8 mouse cellular contexts compared by ENCODE assay signal in genomic region chr5:115327610-115328548, GRCm38 (mm10). TPM values are rescaled to one million over a fixed set of nuclear protein-coding genes. Genes with fewer than 3 reads are reported as not detected.
DNase-seq lines count a peak whose midpoint lies in the region; ATAC-seq lines count a peak whose summit lies in the region.

No protein-coding gene starts in this region.

- H3K4me3 ChIP-seq in forebrain, embryonic 12.5 days (replicated peaks), result peak overlapping the region; percentile 97
- H3K4me3 ChIP-seq in hindbrain, embryonic 16.5 days (ENCODE audit: low read length), result peak overlapping the region; percentile 83
- H3K4me3 ChIP-seq in liver, embryonic 16.5 days (ENCODE audit: low read depth, low read length), result peak overlapping the region; percentile 92
- peak overlapping the region; percentile 94 for H3K4me3 ChIP-seq in neural tube, embryonic 15.5 days (replicated peaks)

- H3K4me1 ChIP-seq in forebrain, embryonic 12.5 days, result peaks cover 26% of the 10 kb centered on the region
- H3K4me1 ChIP-seq in hindbrain, embryonic 16.5 days (ENCODE audit: control insufficient read depth, insufficient read depth, low read depth, low read length), result peaks cover 20% of the 10 kb centered on the region
- peaks cover 45% of the 10 kb centered on the region for H3K4me1 ChIP-seq in liver, embryonic 16.5 days (ENCODE audit: control insufficient read depth, low read depth, low read length)
- peaks cover 38% of the 10 kb centered on the region for H3K4me1 ChIP-seq in neural tube, embryonic 15.5 days

- intact Hi-C loops in left cerebral cortex, postnatal 4 days (cut with DNase I), result loop anchor here (2.0 kb wide), 1 partner anchor 27 kb away; the partner anchor contains the start of gene Dynll1

- peak; percentile 44; the same call in 1 of the 2 replicates for ATAC-seq in forebrain, embryonic 12.5 days (ENCODE audit: low FRiP score)
- ATAC-seq in hindbrain, embryonic 16.5 days, result peak; percentile 37
- no peak for ATAC-seq in liver, embryonic 16.5 days (ENCODE audit: low read depth)
- ATAC-seq in neural tube, embryonic 15.5 days (ENCODE audit: low FRiP score), result peak; percentile 23
- ATAC-seq in monocyte, adult 5-6 weeks (replicated peaks; ENCODE audit: insufficient number of reproducible peaks, low FRiP score, low TSS enrichment, poor library complexity, severe bottlenecking), result no peak

- peak overlapping the region; percentile 89 for H3K27ac ChIP-seq in forebrain, embryonic 12.5 days
- H3K27ac ChIP-seq in hindbrain, embryonic 16.5 days (ENCODE audit: low read depth, low read length), result peak overlapping the region; percentile 88
- H3K27ac ChIP-seq in liver, embryonic 16.5 days (ENCODE audit: low read length), result peak overlapping the region; percentile 92
- H3K27ac ChIP-seq in neural tube, embryonic 15.5 days (replicated peaks), result peak overlapping the region; percentile 93

- H3K27me3 ChIP-seq in forebrain, embryonic 12.5 days, result no peaks in the 10 kb centered on the region
- H3K27me3 ChIP-seq in hindbrain, embryonic 16.5 days (replicated peaks; ENCODE audit: control insufficient read depth, insufficient read depth, low read length), result no peaks in the 10 kb centered on the region
- no peaks in the 10 kb centered on the region for H3K27me3 ChIP-seq in liver, embryonic 16.5 days (ENCODE audit: control insufficient read depth, insufficient read depth, low read depth, low read length)
- no peaks in the 10 kb centered on the region for H3K27me3 ChIP-seq in neural tube, embryonic 15.5 days (replicated peaks)

- no peaks in the 10 kb centered on the region for H3K9me3 ChIP-seq in forebrain, embryonic 12.5 days
- H3K9me3 ChIP-seq in hindbrain, embryonic 16.5 days (ENCODE audit: control insufficient read depth, low read length), result no peaks in the 10 kb centered on the region
- H3K9me3 ChIP-seq in liver, embryonic 16.5 days (replicated peaks; ENCODE audit: control insufficient read depth, low read length), result no peaks in the 10 kb centered on the region
- H3K9me3 ChIP-seq in neural tube, embryonic 15.5 days (replicated peaks), result no peaks in the 10 kb centered on the region

- peaks cover 33% of the 10 kb centered on the region for H3K36me3 ChIP-seq in forebrain, embryonic 12.5 days (replicated peaks)
- peaks cover 17% of the 10 kb centered on the region for H3K36me3 ChIP-seq in hindbrain, embryonic 16.5 days (ENCODE audit: control insufficient read depth, insufficient read depth, low read length)
- peaks cover 28% of the 10 kb centered on the region for H3K36me3 ChIP-seq in liver, embryonic 16.5 days (ENCODE audit: control insufficient read depth, insufficient read depth)
- H3K36me3 ChIP-seq in neural tube, embryonic 15.5 days, result peaks cover 25% of the 10 kb centered on the region

- WGBS in forebrain, embryonic 12.5 days, result under 1% methylated on average over 52 of the region's 55 CpGs
- under 1% methylated on average over 54 of the region's 55 CpGs for WGBS in hindbrain, embryonic 16.5 days
- WGBS in liver, embryonic 16.5 days (ENCODE audit: insufficient replicate concordance), result under 1% methylated on average over 53 of the region's 55 CpGs
- WGBS in neural tube, embryonic 15.5 days, result 1% methylated on average over 44 of the region's 55 CpGs

- peak overlapping the region; percentile 89 for H3K4me2 ChIP-seq in forebrain, embryonic 12.5 days
- H3K4me2 ChIP-seq in hindbrain, embryonic 16.5 days (ENCODE audit: low read length), result peak overlapping the region; percentile 69
- peak overlapping the region; percentile 79 for H3K4me2 ChIP-seq in liver, embryonic 16.5 days (ENCODE audit: low read depth, low read length)
- peak overlapping the region; percentile 87 for H3K4me2 ChIP-seq in neural tube, embryonic 15.5 days

- peak; percentile 39 for DNase-seq in left cerebral cortex, postnatal 4 days
- DNase-seq in left cerebral cortex, adult 18-20 months (ENCODE audit: low spot score in 2 of 2), result no peak
- DNase-seq in brain, adult 2 months (ENCODE audit: low read depth, low spot score), result peak; percentile 20

- H3K9ac ChIP-seq in forebrain, embryonic 12.5 days, result peak overlapping the region; percentile 96
- peak overlapping the region; percentile 87 for H3K9ac ChIP-seq in hindbrain, embryonic 16.5 days (ENCODE audit: low read depth, low read length)
- peak overlapping the region; percentile 97 for H3K9ac ChIP-seq in liver, embryonic 16.5 days (ENCODE audit: low read depth, low read length)
- peak overlapping the region; percentile 93 for H3K9ac ChIP-seq in neural tube, embryonic 15.5 days (replicated peaks)

RNA-seq across cellular contexts. Expression of gene Srsf9, which starts 0.9 kb away (rescaled TPM):
- total RNA-seq in left cerebral cortex, postnatal 4 days (2021), result 10 to 100 TPM; 58.7 to 59.4 TPM
- total RNA-seq in left cerebral cortex, adult 18-20 months (2021), result 10 to 100 TPM; 62.9 to 72.1 TPM
- polyA plus RNA-seq in forebrain, embryonic 12.5 days (2016; fragmentation: Nextera tagmentation; extraction: Ambion mirVana), result 353 and 383 TPM in 2 replicates
- 105 and 128 TPM in 2 replicates for polyA plus RNA-seq in hindbrain, embryonic 16.5 days (2015; fragmentation: Nextera tagmentation; extraction: Ambion mirVana)
- 59.2 and 64.0 TPM in 2 replicates for polyA plus RNA-seq in liver, embryonic 16.5 days (2015; fragmentation: Nextera tagmentation; extraction: Ambion mirVana)
- polyA plus RNA-seq in neural tube, embryonic 15.5 days (2015; fragmentation: Nextera tagmentation; extraction: Ambion mirVana), result 138 and 154 TPM in 2 replicates
- 62.5 to 83.1 TPM (median 79.3 TPM) in 3 replicates for total RNA-seq in monocyte, adult 5-6 weeks (2017)

RNA-seq across cellular contexts. Expression of gene Gatc, which starts 13.1 kb away (rescaled TPM):
- total RNA-seq in left cerebral cortex, postnatal 4 days (2021), result 10 to 100 TPM; 29.6 to 29.7 TPM
- 10 to 100 TPM; 18.4 to 20.5 TPM for total RNA-seq in left cerebral cortex, adult 18-20 months (2021)
- polyA plus RNA-seq in forebrain, embryonic 12.5 days (2016; fragmentation: Nextera tagmentation; extraction: Ambion mirVana), result 41.5 and 42.1 TPM in 2 replicates
- 32.3 and 45.5 TPM in 2 replicates for polyA plus RNA-seq in hindbrain, embryonic 16.5 days (2015; fragmentation: Nextera tagmentation; extraction: Ambion mirVana)
- 10.1 and 13.4 TPM in 2 replicates for polyA plus RNA-seq in liver, embryonic 16.5 days (2015; fragmentation: Nextera tagmentation; extraction: Ambion mirVana)
- polyA plus RNA-seq in neural tube, embryonic 15.5 days (2015; fragmentation: Nextera tagmentation; extraction: Ambion mirVana), result 32.2 and 37.0 TPM in 2 replicates
- 4.9 to 7.6 TPM (median 5.8 TPM) in 3 replicates for total RNA-seq in monocyte, adult 5-6 weeks (2017)

RNA-seq across cellular contexts. Expression of gene Triap1, which starts 13.1 kb away (rescaled TPM):
- 10 to 100 TPM; 30.3 to 30.5 TPM for total RNA-seq in left cerebral cortex, postnatal 4 days (2021)
- total RNA-seq in left cerebral cortex, adult 18-20 months (2021), result 10 to 100 TPM; 26.4 to 27.9 TPM
- 54.5 and 55.6 TPM in 2 replicates for polyA plus RNA-seq in forebrain, embryonic 12.5 days (2016; fragmentation: Nextera tagmentation; extraction: Ambion mirVana)
- polyA plus RNA-seq in hindbrain, embryonic 16.5 days (2015; fragmentation: Nextera tagmentation; extraction: Ambion mirVana), result 51.3 and 52.8 TPM in 2 replicates
- polyA plus RNA-seq in liver, embryonic 16.5 days (2015; fragmentation: Nextera tagmentation; extraction: Ambion mirVana), result 24.5 and 26.2 TPM in 2 replicates
- polyA plus RNA-seq in neural tube, embryonic 15.5 days (2015; fragmentation: Nextera tagmentation; extraction: Ambion mirVana), result 56.1 and 56.8 TPM in 2 replicates
- 16.4 to 23.1 TPM (median 22.2 TPM) in 3 replicates for total RNA-seq in monocyte, adult 5-6 weeks (2017)

RNA-seq across cellular contexts. Expression of gene Cox6a1, which starts 20.9 kb away (rescaled TPM):
- total RNA-seq in left cerebral cortex, postnatal 4 days (2021), result 100 to 1,000 TPM; 489 to 518 TPM
- total RNA-seq in left cerebral cortex, adult 18-20 months (2021), result 100 to 1,000 TPM; 721 to 781 TPM
- polyA plus RNA-seq in forebrain, embryonic 12.5 days (2016; fragmentation: Nextera tagmentation; extraction: Ambion mirVana), result 728 and 759 TPM in 2 replicates
- polyA plus RNA-seq in hindbrain, embryonic 16.5 days (2015; fragmentation: Nextera tagmentation; extraction: Ambion mirVana), result 1,192 and 1,343 TPM in 2 replicates
- polyA plus RNA-seq in liver, embryonic 16.5 days (2015; fragmentation: Nextera tagmentation; extraction: Ambion mirVana), result 674 and 679 TPM in 2 replicates
- 1,223 and 1,358 TPM in 2 replicates for polyA plus RNA-seq in neural tube, embryonic 15.5 days (2015; fragmentation: Nextera tagmentation; extraction: Ambion mirVana)
- 55.6 to 79.0 TPM (median 64.1 TPM) in 3 replicates for total RNA-seq in monocyte, adult 5-6 weeks (2017)

RNA-seq across cellular contexts. Expression of gene Dynll1, which starts 27.1 kb away (rescaled TPM):
- 100 to 1,000 TPM; 678 to 766 TPM for total RNA-seq in left cerebral cortex, postnatal 4 days (2021)
- 100 to 1,000 TPM; 631 to 705 TPM for total RNA-seq in left cerebral cortex, adult 18-20 months (2021)
- polyA plus RNA-seq in forebrain, embryonic 12.5 days (2016; fragmentation: Nextera tagmentation; extraction: Ambion mirVana), result 1,436 and 1,463 TPM in 2 replicates
- polyA plus RNA-seq in hindbrain, embryonic 16.5 days (2015; fragmentation: Nextera tagmentation; extraction: Ambion mirVana), result 1,172 and 1,268 TPM in 2 replicates
- 470 and 491 TPM in 2 replicates for polyA plus RNA-seq in liver, embryonic 16.5 days (2015; fragmentation: Nextera tagmentation; extraction: Ambion mirVana)
- polyA plus RNA-seq in neural tube, embryonic 15.5 days (2015; fragmentation: Nextera tagmentation; extraction: Ambion mirVana), result 1,284 and 1,328 TPM in 2 replicates
- 110 to 176 TPM (median 141 TPM) in 3 replicates for total RNA-seq in monocyte, adult 5-6 weeks (2017)

Comparison
In these comparisons a context has a peak if more than half of its experiments do, and no peak if none do; other contexts are left out.
1. DNase-seq: peak in left cerebral cortex, postnatal 4 days (single experiment) and brain, adult 2 months (single experiment); none in left cerebral cortex, adult 18-20 months (0 of 2).
2. ATAC-seq: peak in forebrain, embryonic 12.5 days (single experiment), hindbrain, embryonic 16.5 days (single experiment) and neural tube, embryonic 15.5 days (single experiment); none in liver, embryonic 16.5 days (single experiment) and monocyte, adult 5-6 weeks (single experiment).
3. Peak in every context shown above with its lines, with median percentiles within 50 percentile points of each other: H3K27ac ChIP-seq, H3K4me2 ChIP-seq, H3K4me3 ChIP-seq and H3K9ac ChIP-seq.